Mouse (Mus musculus) lung, embryonic 16.5 days (tissue): ENCODE measurements around the gene Nars2. TPM values are rescaled to one million over a fixed set of nuclear protein-coding genes. Genes with fewer than 3 reads are reported as not detected.

ENCODE experiments used
- ATAC-seq: fragments of 200-750 bp; cut with Nextera tagmentation; 2 replicates; pipeline ENCODE4 v1.8.0; 2017; ENCODE audit warnings: low read depth, mild to moderate bottlenecking, moderate library complexity
- H3K27ac ChIP-seq: fragments of 300-500 bp; sonication (generic); 2 replicates; pipeline ENCODE4 v1.5.1; 2014; ENCODE audit warnings: mild to moderate bottlenecking, control low read depth, low read length
- H3K27me3 ChIP-seq: fragments of 300-500 bp; sonication (generic); 2 replicates; pipeline ENCODE4 v1.6.1; 2014; ENCODE audit warnings: low read depth, low read length, mixed read lengths; ENCODE audit not compliant: control insufficient read depth, insufficient read depth
- H3K36me3 ChIP-seq: fragments of 300-500 bp; sonication (generic); 2 replicates; pipeline ENCODE4 v1.6.1; 2014; ENCODE audit warnings: low read length; ENCODE audit not compliant: control insufficient read depth, insufficient read depth
- H3K4me1 ChIP-seq: fragments of 300-500 bp; sonication (generic); replicated peaks from 2 replicates; pipeline ENCODE4 v1.6.1; 2014; ENCODE audit warnings: low read length, mixed read lengths; ENCODE audit not compliant: control insufficient read depth, insufficient read depth
- H3K4me2 ChIP-seq: fragments of 300-500 bp; sonication (generic); 2 replicates; pipeline ENCODE4 v1.6.1; 2014; ENCODE audit warnings: low read depth, low read length, control low read depth
- H3K4me3 ChIP-seq: fragments of 300-500 bp; sonication (generic); 2 replicates; pipeline ENCODE4 v1.5.1; 2014; ENCODE audit warnings: mild to moderate bottlenecking, low read length, control low read depth
- H3K9ac ChIP-seq: fragments of 300-500 bp; sonication (generic); 2 replicates; pipeline ENCODE4 v1.6.1; 2014; ENCODE audit warnings: low read length, control low read depth
- H3K9me3 ChIP-seq: fragments of 300-500 bp; sonication (generic); 2 replicates; pipeline ENCODE4 v1.6.1; 2016; ENCODE audit warnings: low read length; ENCODE audit not compliant: control insufficient read depth
- WGBS: fragments of 180-500 bp; shearing (Covaris S2); extraction: QIAGEN DNeasy Blood & Tissue Kit; methylation state at CpG from one replicate; pipeline ENCODE4 v1.1.7; 2014; 5-methylcytosine and 5-hydroxymethylcytosine counted together
- polyA plus RNA-seq: library from polyadenylated mRNA; unstranded; fragments of >200 nt; fragmentation: Nextera tagmentation; extraction: Ambion mirVana; gene quantifications from 2 replicates; pipeline ENCODE4 v1.2.1, GENCODE M21; 2015

Nars2 gene
- polyA plus RNA-seq: 16.0 and 18.0 TPM in 2 replicates

DNA sequence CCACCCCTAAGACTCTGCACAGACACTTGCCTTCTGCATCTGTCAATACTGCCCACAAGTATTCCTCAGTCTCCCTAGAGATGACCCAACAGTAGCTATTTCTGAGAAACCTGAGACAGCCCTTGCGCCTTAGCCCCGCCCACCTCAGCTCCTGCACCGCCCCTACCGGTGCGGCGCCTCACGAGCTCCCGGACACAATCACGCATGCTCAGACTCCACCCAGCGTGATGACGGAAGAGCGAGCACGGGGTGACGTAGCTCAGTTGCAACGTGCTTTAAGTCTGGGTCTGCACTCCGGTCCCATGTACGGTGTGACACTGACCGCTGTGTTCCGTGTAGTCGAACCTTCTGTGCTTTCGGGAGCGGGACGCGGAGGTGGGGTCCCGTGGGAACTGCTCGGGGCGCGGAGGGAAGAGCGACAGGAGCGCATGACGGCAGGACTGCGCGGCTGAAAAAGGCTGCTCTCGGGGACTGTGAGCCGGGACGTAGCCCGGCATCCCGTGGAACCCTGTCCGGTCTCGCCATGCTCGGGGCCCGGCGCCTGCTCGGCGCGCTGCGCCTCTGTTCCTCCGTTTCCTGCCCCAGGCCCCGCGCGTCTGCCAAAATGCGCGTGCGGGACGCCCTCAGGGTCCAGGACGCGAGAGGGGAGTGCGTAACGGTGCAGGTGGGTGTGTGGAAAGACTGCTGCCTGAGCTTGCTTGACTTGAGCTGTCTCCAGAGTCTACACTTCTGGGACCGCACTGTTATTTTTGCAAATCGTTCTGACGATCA, at the start of gene Nars2:
TSS of gene Nars2 (plus strand) at position 225 of the 771 bp plus-strand sequence.
- Histone ChIP-seq H3K27me3 (no peaks in the 10 kb centered on the region), H3K4me3 (peak within 1 kb of the TSS; percentile 89), H3K4me2 (peak within 1 kb of the TSS; percentile 86), H3K27ac (peak within 1 kb of the TSS; percentile 85), H3K4me1 (peaks cover 7% of the 10 kb centered on the region), H3K36me3 (no peaks in the 10 kb centered on the region), H3K9ac (peak within 1 kb of the TSS; percentile 92), H3K9me3 (no peaks in the 10 kb centered on the region)
- peak; percentile 100 for ATAC-seq
- WGBS: under 1% methylated on average over 62 of the region's 62 CpGs

GRCm38 (mm10) chr7:96902183-96902582, 49.1 kb upstream of the Nars2 start:
- 11% methylated on average over 5 of the region's 5 CpGs for WGBS
- Histone ChIP-seq H3K9me3 (no peaks in the 10 kb centered on the region), H3K4me1 (peaks cover 37% of the 10 kb centered on the region), H3K9ac (no peak overlapping the region), H3K27ac (peak overlapping the region; percentile 36; the same call in 1 of the 2 replicates), H3K4me2 (no peak overlapping the region), H3K27me3 (no peaks in the 10 kb centered on the region), H3K4me3 (no peak overlapping the region), H3K36me3 (peaks cover 5% of the 10 kb centered on the region; the same call in 1 of the 2 replicates)
- no peak for ATAC-seq

GRCm38 (mm10) chr7:96903088-96903985, 48.0 kb upstream of the Nars2 start:
- no peak overlapping the region for H3K9ac ChIP-seq
- no peak for ATAC-seq
- peaks cover 34% of the 10 kb centered on the region for H3K4me1 ChIP-seq
- WGBS: 82% methylated on average over 17 of the region's 17 CpGs
- H3K27ac ChIP-seq: no peak overlapping the region
- H3K27me3 ChIP-seq: no peaks in the 10 kb centered on the region
- H3K9me3 ChIP-seq: no peaks in the 10 kb centered on the region
- peaks cover 5% of the 10 kb centered on the region; the same call in 1 of the 2 replicates for H3K36me3 ChIP-seq
- H3K4me2 ChIP-seq: no peak overlapping the region
- H3K4me3 ChIP-seq: no peak overlapping the region

GRCm38 (mm10) chr7:96904442-96904841, 46.9 kb upstream of the Nars2 start:
- no peaks in the 10 kb centered on the region for H3K27me3 ChIP-seq
- peaks cover 24% of the 10 kb centered on the region for H3K4me1 ChIP-seq
- no peak overlapping the region for H3K27ac ChIP-seq
- H3K4me2 ChIP-seq: no peak overlapping the region
- 39% methylated on average over 3 of the region's 3 CpGs for WGBS
- H3K4me3 ChIP-seq: no peak overlapping the region
- no peak overlapping the region for H3K9ac ChIP-seq
- peaks cover 5% of the 10 kb centered on the region; the same call in 1 of the 2 replicates for H3K36me3 ChIP-seq
- no peaks in the 10 kb centered on the region for H3K9me3 ChIP-seq
- no peak for ATAC-seq

- H3K4me3 ChIP-seq: no peak overlapping the region
- 0 out of 2 replicates have a peak overlapping the region, but pooled peaks have one; percentile 18 for H3K27ac ChIP-seq
- ATAC-seq: peak; percentile 63
- H3K36me3 ChIP-seq: peaks cover 5% of the 10 kb centered on the region; the same call in 1 of the 2 replicates
- H3K27me3 ChIP-seq: no peaks in the 10 kb centered on the region
- no peak overlapping the region for H3K9ac ChIP-seq
- WGBS: 64% methylated on average over 1 of the region's 1 CpGs
- no peak overlapping the region for H3K4me2 ChIP-seq
- H3K9me3 ChIP-seq: no peaks in the 10 kb centered on the region
- peaks cover 22% of the 10 kb centered on the region for H3K4me1 ChIP-seq
Measured at GRCm38 (mm10) chr7:96904936-96905335, 46.4 kb upstream of the Nars2 start.

DNA sequence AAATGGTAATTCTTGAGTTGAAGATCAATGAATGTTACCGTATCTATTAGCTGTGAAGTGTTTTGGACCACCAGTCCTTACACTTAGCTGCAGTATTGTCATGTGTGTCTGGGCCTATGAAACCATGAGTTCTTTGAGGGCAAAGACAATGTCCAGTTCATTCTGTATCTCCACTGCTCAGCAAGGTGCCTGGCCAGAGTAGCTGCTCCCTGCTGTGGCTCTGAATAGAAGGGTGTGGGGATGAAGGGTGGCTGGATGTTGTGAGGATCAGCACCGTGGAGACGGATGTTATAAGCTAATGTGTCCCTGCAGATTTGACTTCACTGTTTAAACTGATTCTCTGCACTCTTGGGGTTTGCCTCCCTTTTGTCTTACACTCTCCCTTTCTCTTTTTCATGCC, 45.9 kb upstream of the Nars2 start:
- H3K9ac ChIP-seq: no peak overlapping the region
- H3K4me2 ChIP-seq: no peak overlapping the region
- H3K27me3 ChIP-seq: no peaks in the 10 kb centered on the region
- H3K36me3 ChIP-seq: peaks cover 5% of the 10 kb centered on the region; the same call in 1 of the 2 replicates
- 83% methylated on average over 3 of the region's 3 CpGs for WGBS
- H3K9me3 ChIP-seq: no peaks in the 10 kb centered on the region
- no peak overlapping the region for H3K4me3 ChIP-seq
- H3K27ac ChIP-seq: no peak overlapping the region
- H3K4me1 ChIP-seq: peaks cover 21% of the 10 kb centered on the region
- ATAC-seq: no peak

- no peak for ATAC-seq
- peaks cover 5% of the 10 kb centered on the region; the same call in 1 of the 2 replicates for H3K36me3 ChIP-seq
- no peaks in the 10 kb centered on the region for H3K9me3 ChIP-seq
- H3K4me2 ChIP-seq: no peak overlapping the region
- peaks cover 15% of the 10 kb centered on the region for H3K4me1 ChIP-seq
- no peak overlapping the region for H3K27ac ChIP-seq
- H3K27me3 ChIP-seq: no peaks in the 10 kb centered on the region
- no peak overlapping the region for H3K9ac ChIP-seq
- WGBS: 88% methylated on average over 20 of the region's 20 CpGs
- no peak overlapping the region for H3K4me3 ChIP-seq
Measured at GRCm38 (mm10) chr7:96906216-96906615, 45.1 kb upstream of the Nars2 start.

GRCm38 (mm10) chr7:96907971-96908680, 43.2 kb upstream of the Nars2 start:
- 71% methylated on average over 16 of the region's 16 CpGs for WGBS
- Histone ChIP-seq H3K9ac (no peak overlapping the region), H3K4me2 (no peak overlapping the region), H3K27me3 (no peaks in the 10 kb centered on the region), H3K9me3 (no peaks in the 10 kb centered on the region), H3K4me3 (no peak overlapping the region), H3K4me1 (peaks cover 3% of the 10 kb centered on the region), H3K27ac (no peak overlapping the region), H3K36me3 (peaks cover 5% of the 10 kb centered on the region; the same call in 1 of the 2 replicates)
- no peak for ATAC-seq
